Mouse (Mus musculus) liver, adult 2 months (tissue): ENCODE measurements around the gene Fam107b.

Source experiments
- CTCF ChIP-seq: fragments of 200-500 bp; IDR thresholded peaks from 2 replicates; pipeline ENCODE4 v1.5.1; 2011; ENCODE audit warnings: low read depth, low read length, control low read depth
- POLR2A ChIP-seq: fragments of 200-500 bp; IDR thresholded peaks from 2 replicates; pipeline ENCODE4 v1.6.1; 2011; ENCODE audit warnings: low read length, control low read depth; ENCODE audit not compliant: insufficient read depth; ENCODE audit errors: extremely low read depth

GRCm38 (mm10) chr2:3760234-3760836 lies 190.0 kb downstream of the Fam107b start:
- no peak for TF ChIP-seq CTCF
- no peak for TF ChIP-seq POLR2A
